Comparison of ENCODE assay signal across 8 mouse cellular contexts in genomic region chr12:52005877-52006632, GRCm38 (mm10). TPM values are rescaled to one million over a fixed set of nuclear protein-coding genes. Genes with fewer than 3 reads are reported as not detected.
DNase-seq lines count a peak whose midpoint lies in the region; ATAC-seq lines count a peak whose summit lies in the region.

Dtd2 (minus strand) TSS chr12:52006501.

- ATAC-seq in erythroid progenitor cell, adult 5-6 weeks (replicated peaks; ENCODE audit: low FRiP score, poor library complexity, severe bottlenecking): peak; percentile 88
- peak; percentile 94 for ATAC-seq in heart, embryonic 14.5 days (ENCODE audit: insufficient number of reproducible peaks, insufficient read depth, low FRiP score, low read depth)
- ATAC-seq in liver, embryonic 13.5 days (ENCODE audit: low read depth): peak; percentile 90
- peak; percentile 98 for ATAC-seq in stomach, embryonic 16.5 days (ENCODE audit: insufficient read depth, low FRiP score)

- H3K36me3 ChIP-seq in heart, embryonic 14.5 days (ENCODE audit: control insufficient read depth, insufficient read depth, low read length): 0 out of 2 replicates have a peak, but pooled peaks cover 6% of the 10 kb centered on the region
- H3K36me3 ChIP-seq in liver, embryonic 13.5 days: peaks cover 5% of the 10 kb centered on the region; the same call in 1 of the 2 replicates
- H3K36me3 ChIP-seq in stomach, embryonic 16.5 days (ENCODE audit: control insufficient read depth, insufficient read depth, low read length): no peaks in the 10 kb centered on the region

- H3K4me2 ChIP-seq in heart, embryonic 14.5 days (ENCODE audit: low read length): peak within 1 kb of the TSS; percentile 86
- H3K4me2 ChIP-seq in liver, embryonic 13.5 days: peak within 1 kb of the TSS; percentile 76
- peak within 1 kb of the TSS; percentile 75 for H3K4me2 ChIP-seq in stomach, embryonic 16.5 days (ENCODE audit: low read depth, low read length)

- no peaks in the 10 kb centered on the region for H3K9me3 ChIP-seq in heart, embryonic 14.5 days (ENCODE audit: control insufficient read depth, low read length)
- no peaks in the 10 kb centered on the region for H3K9me3 ChIP-seq in liver, embryonic 13.5 days (replicated peaks)
- H3K9me3 ChIP-seq in stomach, embryonic 16.5 days (replicated peaks; ENCODE audit: control insufficient read depth, low read length): no peaks in the 10 kb centered on the region

- peak within 1 kb of the TSS; percentile 46 to 73 for H3K27ac ChIP-seq in heart, embryonic 14.5 days (replicated peaks in 1 of 2; ENCODE audit: control insufficient read depth in 1 of 2, insufficient read depth in 1 of 2, low read depth in 2 of 2, low read length in 2 of 2)
- H3K27ac ChIP-seq in liver, embryonic 13.5 days: peak within 1 kb of the TSS; percentile 76
- peak within 1 kb of the TSS; percentile 76 for H3K27ac ChIP-seq in stomach, embryonic 16.5 days (ENCODE audit: low read length)

- WGBS in heart, embryonic 14.5 days: 2% methylated on average over 46 of the region's 46 CpGs
- 2% methylated on average over 46 of the region's 46 CpGs for WGBS in liver, embryonic 13.5 days (ENCODE audit: insufficient replicate concordance)
- under 1% methylated on average over 46 of the region's 46 CpGs for WGBS in stomach, embryonic 16.5 days

- peaks cover 0 to 4% of the 10 kb centered on the region in 2 experiments; a peak in 3 of 4 replicates for H3K4me1 ChIP-seq in heart, embryonic 14.5 days (ENCODE audit: control insufficient read depth in 2 of 2, insufficient read depth in 2 of 2, low read length in 2 of 2)
- peaks cover 13% of the 10 kb centered on the region for H3K4me1 ChIP-seq in liver, embryonic 13.5 days (replicated peaks)
- peaks cover 3% of the 10 kb centered on the region; the same call in 1 of the 2 replicates for H3K4me1 ChIP-seq in stomach, embryonic 16.5 days (ENCODE audit: control insufficient read depth, insufficient read depth, low read length)

- no peaks in the 10 kb centered on the region for H3K27me3 ChIP-seq in heart, embryonic 14.5 days (ENCODE audit: control insufficient read depth, insufficient read depth, low read length)
- no peaks in the 10 kb centered on the region for H3K27me3 ChIP-seq in liver, embryonic 13.5 days
- H3K27me3 ChIP-seq in stomach, embryonic 16.5 days (ENCODE audit: control insufficient read depth, insufficient read depth, low read length): no peaks in the 10 kb centered on the region

- peak; percentile 90 for DNase-seq in CD4-positive helper T cell, adult 2 months (ENCODE audit: low read depth, low spot score)
- DNase-seq in brain, embryonic 18.5 days (ENCODE audit: low read depth, low spot score): peak; percentile 79
- peak; percentile 95 for DNase-seq in kidney, postnatal 14 days
- peak; percentile 88 for DNase-seq in liver, embryonic 13.5 days
- peak; percentile 94 for DNase-seq in neural tube, embryonic 10.5 days (ENCODE audit: extremely low spot score, low spot score)

- peak within 1 kb of the TSS; percentile 68 to 72 for H3K4me3 ChIP-seq in heart, embryonic 14.5 days (ENCODE audit: control insufficient read depth in 1 of 2, insufficient read depth in 1 of 2, low read depth in 1 of 2, low read length in 2 of 2)
- H3K4me3 ChIP-seq in liver, embryonic 13.5 days (replicated peaks): peak within 1 kb of the TSS; percentile 75
- peak within 1 kb of the TSS; percentile 95 for H3K4me3 ChIP-seq in stomach, embryonic 16.5 days (replicated peaks; ENCODE audit: low read length)

- H3K9ac ChIP-seq in heart, embryonic 14.5 days (ENCODE audit: low read length): peak within 1 kb of the TSS; percentile 81
- peak within 1 kb of the TSS; percentile 86 for H3K9ac ChIP-seq in liver, embryonic 13.5 days
- H3K9ac ChIP-seq in stomach, embryonic 16.5 days (ENCODE audit: low read length): peak within 1 kb of the TSS; percentile 91

RNA-seq across cellular contexts. Expression of gene Dtd2, which starts in this region (rescaled TPM):
- total RNA-seq in erythroid progenitor cell, adult 5-6 weeks (2015; ENCODE audit: low replicate concordance): 1.4 and 2.5 TPM in 2 replicates
- 3.5 and 7.5 TPM in 2 replicates for total RNA-seq in erythroid progenitor cell, adult 5-6 weeks (2017; ENCODE audit: low replicate concordance)
- 17.0 and 19.6 TPM in 2 replicates for polyA plus RNA-seq in heart, embryonic 14.5 days (2014; fragmentation: Nextera tagmentation; extraction: Ambion mirVana)
- 16.7 and 17.4 TPM in 2 replicates for polyA plus RNA-seq in liver, embryonic 13.5 days (2015; fragmentation: Nextera tagmentation; extraction: Ambion mirVana)
- 21.1 and 23.9 TPM in 2 replicates for polyA plus RNA-seq in stomach, embryonic 16.5 days (2015; fragmentation: Nextera tagmentation; extraction: Ambion mirVana)

Comparison
In these comparisons a context has a peak if more than half of its experiments do, and no peak if none do; other contexts are left out.
1. Peak in every context shown above with its lines: DNase-seq, ATAC-seq, H3K4me3 ChIP-seq and H3K27ac ChIP-seq.